Mouse (Mus musculus): Measurements from ENCODE around the gene Atg10. TPM values are rescaled to one million over a fixed set of nuclear protein-coding genes. Genes with fewer than 3 reads are reported as not detected.

The Atg10 gene
- polyA plus RNA-seq, 1 experiment from 2014 or later, result 14.6 TPM

GRCm38 (mm10) chr13:91039201-91039807, 184.5 kb downstream of the Atg10 start:
- no peaks in the 10 kb centered on the region for H3K36me3 ChIP-seq
- H3K4me3 ChIP-seq (replicated peaks), result no peak overlapping the region
- WGBS, result 33% methylated on average over 11 of the region's 11 CpGs
- no peaks in the 10 kb centered on the region for H3K27me3 ChIP-seq (replicated peaks)
- H3K9me3 ChIP-seq, result no peaks in the 10 kb centered on the region
- no peak overlapping the region for H3K9ac ChIP-seq
- H3K4me2 ChIP-seq (replicated peaks), result peak overlapping the region; percentile 36
- H3K4me1 ChIP-seq (replicated peaks), result no peaks in the 10 kb centered on the region
- H3K27ac ChIP-seq, result no peak overlapping the region
- peak; percentile 92 for ATAC-seq

GRCm38 (mm10) chr13:91038636-91039035, 185.1 kb downstream of the Atg10 start:
- H3K4me3 ChIP-seq (replicated peaks), result no peak overlapping the region
- H3K4me1 ChIP-seq (replicated peaks), result no peaks in the 10 kb centered on the region
- no peak overlapping the region for H3K27ac ChIP-seq
- ATAC-seq, result no peak
- no peaks in the 10 kb centered on the region for H3K36me3 ChIP-seq
- no peak overlapping the region for H3K4me2 ChIP-seq (replicated peaks)
- no peaks in the 10 kb centered on the region for H3K27me3 ChIP-seq (replicated peaks)
- no peak overlapping the region for H3K9ac ChIP-seq
- 59% methylated on average over 5 of the region's 5 CpGs for WGBS
- no peaks in the 10 kb centered on the region for H3K9me3 ChIP-seq

GRCm38 (mm10) chr13:91038034-91038433, 185.7 kb downstream of the Atg10 start:
- H3K27ac ChIP-seq, result no peak overlapping the region
- WGBS, result 86% methylated on average over 3 of the region's 3 CpGs
- no peak overlapping the region for H3K4me2 ChIP-seq (replicated peaks)
- no peak for ATAC-seq
- no peak overlapping the region for H3K9ac ChIP-seq
- no peaks in the 10 kb centered on the region for H3K27me3 ChIP-seq (replicated peaks)
- H3K9me3 ChIP-seq, result no peaks in the 10 kb centered on the region
- no peaks in the 10 kb centered on the region for H3K36me3 ChIP-seq
- no peaks in the 10 kb centered on the region for H3K4me1 ChIP-seq (replicated peaks)
- no peak overlapping the region for H3K4me3 ChIP-seq (replicated peaks)

DNA sequence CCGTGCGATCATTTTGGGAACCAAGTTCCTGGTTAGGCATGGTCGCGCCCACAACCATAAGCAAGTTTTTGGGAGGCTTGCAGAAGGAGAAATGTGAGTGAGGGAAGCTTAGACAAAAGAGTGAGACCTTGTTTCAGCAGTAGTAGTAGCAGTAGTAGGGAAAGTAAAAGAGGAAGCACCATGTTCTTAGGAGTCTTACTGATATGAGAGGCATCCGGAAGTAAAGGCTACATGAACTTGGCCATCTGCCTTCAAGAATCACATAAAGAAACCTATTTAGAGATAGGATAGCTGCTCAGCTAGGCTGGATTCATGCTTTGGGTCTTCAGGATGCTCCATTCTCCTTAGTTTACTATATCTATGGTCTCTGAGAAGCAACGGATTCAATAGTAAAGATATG, 186.4 kb downstream of the Atg10 start:
- Histone ChIP-seq H3K27me3 (replicated peaks) (no peaks in the 10 kb centered on the region), H3K4me3 (replicated peaks) (no peak overlapping the region), H3K4me2 (replicated peaks) (no peak overlapping the region), H3K27ac (no peak overlapping the region), H3K4me1 (replicated peaks) (no peaks in the 10 kb centered on the region), H3K9ac (no peak overlapping the region), H3K9me3 (no peaks in the 10 kb centered on the region), H3K36me3 (no peaks in the 10 kb centered on the region)
- WGBS, result 92% methylated on average over 6 of the region's 6 CpGs
- no peak for ATAC-seq

GRCm38 (mm10) chr13:91031836-91032235, 191.9 kb downstream of the Atg10 start:
- no peak overlapping the region for H3K27ac ChIP-seq
- no peak overlapping the region for H3K4me3 ChIP-seq (replicated peaks)
- no peak overlapping the region for H3K9ac ChIP-seq
- H3K36me3 ChIP-seq, result no peaks in the 10 kb centered on the region
- no peak for ATAC-seq
- no peak overlapping the region for H3K4me2 ChIP-seq (replicated peaks)
- H3K4me1 ChIP-seq (replicated peaks), result no peaks in the 10 kb centered on the region
- no peaks in the 10 kb centered on the region for H3K27me3 ChIP-seq (replicated peaks)
- 89% methylated on average over 2 of the region's 2 CpGs for whole genome bisulfite sequencing
- H3K9me3 ChIP-seq, result no peaks in the 10 kb centered on the region

GRCm38 (mm10) chr13:91023447-91023846, 200.3 kb downstream of the Atg10 start:
- 72% methylated on average over 9 of the region's 9 CpGs for WGBS
- H3K9me3 ChIP-seq, result no peaks in the 10 kb centered on the region
- no peaks in the 10 kb centered on the region for H3K36me3 ChIP-seq
- H3K4me3 ChIP-seq (replicated peaks), result no peak overlapping the region
- no peak overlapping the region for H3K4me2 ChIP-seq (replicated peaks)
- no peaks in the 10 kb centered on the region for H3K27me3 ChIP-seq (replicated peaks)
- no peak for ATAC-seq
- no peaks in the 10 kb centered on the region for H3K4me1 ChIP-seq (replicated peaks)
- no peak overlapping the region for H3K27ac ChIP-seq
- H3K9ac ChIP-seq, result no peak overlapping the region

GRCm38 (mm10) chr13:91011851-91012250, 211.9 kb downstream of the Atg10 start:
- H3K27me3 ChIP-seq (replicated peaks), result no peaks in the 10 kb centered on the region
- ATAC-seq, result no peak
- H3K4me3 ChIP-seq (replicated peaks), result no peak overlapping the region
- H3K4me1 ChIP-seq (replicated peaks), result no peaks in the 10 kb centered on the region
- H3K36me3 ChIP-seq, result no peaks in the 10 kb centered on the region
- H3K9ac ChIP-seq, result no peak overlapping the region
- 59% methylated on average over 3 of the region's 3 CpGs for WGBS
- no peak overlapping the region for H3K27ac ChIP-seq
- H3K4me2 ChIP-seq (replicated peaks), result no peak overlapping the region
- no peaks in the 10 kb centered on the region for H3K9me3 ChIP-seq

GRCm38 (mm10) chr13:90995034-90995629, 228.6 kb downstream of the Atg10 start:
- H3K4me2 ChIP-seq (replicated peaks), result no peak overlapping the region
- no peak overlapping the region for H3K4me3 ChIP-seq (replicated peaks)
- H3K9me3 ChIP-seq, result no peaks in the 10 kb centered on the region
- WGBS, result 61% methylated on average over 2 of the region's 2 CpGs
- ATAC-seq, result no peak
- H3K27me3 ChIP-seq (replicated peaks), result no peaks in the 10 kb centered on the region
- H3K9ac ChIP-seq, result no peak overlapping the region
- H3K4me1 ChIP-seq (replicated peaks), result no peaks in the 10 kb centered on the region
- no peak overlapping the region for H3K27ac ChIP-seq
- H3K36me3 ChIP-seq, result no peaks in the 10 kb centered on the region

DNA sequence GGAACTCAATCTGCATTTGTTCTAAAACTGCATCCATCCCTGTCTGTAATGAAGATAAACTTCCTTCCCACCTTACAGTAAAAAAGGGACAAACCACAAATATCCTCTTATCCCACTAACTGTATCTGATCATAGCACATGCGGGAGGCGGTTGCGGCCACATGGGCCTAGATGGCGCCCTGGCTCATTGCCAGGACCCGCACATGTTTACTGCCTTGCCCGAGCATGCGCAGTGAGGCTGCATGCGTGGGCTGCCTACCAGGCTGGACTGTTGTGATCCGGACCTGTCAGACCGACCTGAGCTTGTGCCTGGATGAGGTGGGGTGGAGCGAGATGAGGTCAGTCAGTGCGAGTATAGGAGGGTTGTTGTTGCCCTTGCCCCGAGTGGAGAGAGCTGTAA, 230.2 kb downstream of the Atg10 start:
- Histone ChIP-seq H3K27me3 (replicated peaks) (no peaks in the 10 kb centered on the region), H3K4me3 (replicated peaks) (no peak overlapping the region), H3K9ac (no peak overlapping the region), H3K27ac (no peak overlapping the region), H3K36me3 (no peaks in the 10 kb centered on the region), H3K4me2 (replicated peaks) (no peak overlapping the region), H3K9me3 (no peaks in the 10 kb centered on the region), H3K4me1 (replicated peaks) (no peaks in the 10 kb centered on the region)
- ATAC-seq, result no peak
- WGBS, result 83% methylated on average over 13 of the region's 13 CpGs

- H3K9me3 ChIP-seq, result no peaks in the 10 kb centered on the region
- no peaks in the 10 kb centered on the region for H3K27me3 ChIP-seq (replicated peaks)
- no peak overlapping the region for H3K4me3 ChIP-seq (replicated peaks)
- 83% methylated on average over 5 of the region's 5 CpGs for WGBS
- H3K36me3 ChIP-seq, result no peaks in the 10 kb centered on the region
- H3K4me1 ChIP-seq (replicated peaks), result no peaks in the 10 kb centered on the region
- no peak overlapping the region for H3K4me2 ChIP-seq (replicated peaks)
- no peak overlapping the region for H3K27ac ChIP-seq
- no peak for ATAC-seq
- no peak overlapping the region for H3K9ac ChIP-seq
Observed at GRCm38 (mm10) chr13:90992948-90993347, 230.8 kb downstream of the Atg10 start.

DNA sequence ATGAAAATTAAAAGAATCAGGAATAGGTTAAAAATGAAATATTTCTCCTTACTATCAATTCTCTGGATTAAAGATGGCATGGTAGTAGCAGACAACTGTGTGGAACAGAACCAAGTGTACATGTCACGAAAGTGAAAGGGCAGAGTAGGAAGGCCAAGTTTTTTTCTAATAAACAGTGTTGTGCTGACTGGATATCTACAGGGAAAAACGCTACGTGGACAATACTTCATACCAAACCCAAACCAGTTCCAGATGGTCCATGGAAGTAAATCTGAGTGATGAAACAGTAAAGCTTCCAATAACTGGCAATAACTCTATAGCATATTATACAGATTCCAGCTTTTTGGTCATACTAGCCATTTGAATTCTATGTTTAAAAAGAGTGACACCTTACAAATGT, 235.5 kb downstream of the Atg10 start:
- ATAC-seq, result no peak
- no peak overlapping the region for H3K4me3 ChIP-seq (replicated peaks)
- no peaks in the 10 kb centered on the region for H3K27me3 ChIP-seq (replicated peaks)
- 83% methylated on average over 3 of the region's 3 CpGs for WGBS
- no peak overlapping the region for H3K9ac ChIP-seq
- H3K4me2 ChIP-seq (replicated peaks), result no peak overlapping the region
- H3K4me1 ChIP-seq (replicated peaks), result no peaks in the 10 kb centered on the region
- H3K36me3 ChIP-seq, result no peaks in the 10 kb centered on the region
- H3K9me3 ChIP-seq, result no peaks in the 10 kb centered on the region
- no peak overlapping the region for H3K27ac ChIP-seq

DNA sequence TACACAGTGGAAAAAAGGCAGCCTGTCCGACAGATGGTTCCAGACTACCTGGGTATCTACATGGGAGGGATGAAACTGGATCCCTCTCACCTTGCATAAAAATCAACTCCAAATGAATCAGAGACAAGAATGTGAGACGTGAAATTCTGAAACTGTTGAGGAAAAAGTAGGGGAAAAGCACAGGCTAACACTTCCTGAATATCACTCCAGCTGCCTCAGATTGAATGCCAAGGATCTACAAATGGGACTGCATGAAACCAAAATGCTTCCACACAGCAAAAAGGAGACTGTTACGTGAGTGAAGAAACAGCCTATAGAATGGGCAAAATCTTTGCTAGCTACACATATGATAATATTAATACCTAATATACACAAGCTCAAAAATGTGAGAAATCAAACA, 238.4 kb downstream of the Atg10 start:
- H3K4me3 ChIP-seq (replicated peaks), result no peak overlapping the region
- no peaks in the 10 kb centered on the region for H3K9me3 ChIP-seq
- H3K4me2 ChIP-seq (replicated peaks), result no peak overlapping the region
- no peak overlapping the region for H3K27ac ChIP-seq
- no peaks in the 10 kb centered on the region for H3K4me1 ChIP-seq (replicated peaks)
- H3K9ac ChIP-seq, result no peak overlapping the region
- WGBS, result 84% methylated on average over 3 of the region's 3 CpGs
- no peaks in the 10 kb centered on the region for H3K27me3 ChIP-seq (replicated peaks)
- no peak for ATAC-seq
- H3K36me3 ChIP-seq, result no peaks in the 10 kb centered on the region

- H3K4me3 ChIP-seq (replicated peaks), result no peak overlapping the region
- H3K9me3 ChIP-seq, result no peaks in the 10 kb centered on the region
- no peak overlapping the region for H3K4me2 ChIP-seq (replicated peaks)
- ATAC-seq, result no peak
- no peaks in the 10 kb centered on the region for H3K4me1 ChIP-seq (replicated peaks)
- no peaks in the 10 kb centered on the region for H3K36me3 ChIP-seq
- no peak overlapping the region for H3K27ac ChIP-seq
- H3K27me3 ChIP-seq (replicated peaks), result no peaks in the 10 kb centered on the region
- WGBS, result 68% methylated on average over 2 of the region's 2 CpGs
- no peak overlapping the region for H3K9ac ChIP-seq
Observed at GRCm38 (mm10) chr13:90984073-90984472, 239.7 kb downstream of the Atg10 start.

Measured in intestine, embryonic 15.5 days (tissue).